Mouse (Mus musculus) lung, postnatal 4 days (tissue): ENCODE results near the gene Begain.
A peak's percentile ranks its signal among the peaks of the same experiment; 100 is the strongest.

Source experiments
- DNase-seq, 2 experiments: peaks; one replicate each; pipeline ENCODE4 v3.0.0; 2021

The Begain gene

GRCm38 (mm10) chr12:109049949-109050348 lies 18.1 kb downstream of the Begain start:
- DNase-seq: no peak

GRCm38 (mm10) chr12:109045581-109045980 lies 22.4 kb downstream of the Begain start:
- no peak for DNase-seq

- DNase-seq: no peak
Measured at GRCm38 (mm10) chr12:109044497-109044896, 23.5 kb downstream of the Begain start.

GRCm38 (mm10) chr12:109039311-109039710 lies 28.7 kb downstream of the Begain start:
- no peak for DNase-seq

- DNase-seq: no peak
Measured at GRCm38 (mm10) chr12:109038179-109038819, 29.7 kb downstream of the Begain start.

GRCm38 (mm10) chr12:109037026-109037425 lies 31.0 kb downstream of the Begain start:
- no peak for DNase-seq

- no peak for DNase-seq
Measured at GRCm38 (mm10) chr12:109023780-109024179, 44.2 kb downstream of the Begain start.

GRCm38 (mm10) chr12:109022966-109023365 lies 45.1 kb downstream of the Begain start:
- no peak for DNase-seq

GRCm38 (mm10) chr12:109022181-109022691 lies 45.8 kb downstream of the Begain start:
- DNase-seq: no peak

- no peak for DNase-seq
Measured at GRCm38 (mm10) chr12:109010070-109010649, 57.9 kb downstream of the Begain start.

GRCm38 (mm10) chr12:109002978-109003377 lies 65.0 kb downstream of the Begain start:
- DNase-seq: no peak

- no peak for DNase-seq
Measured at GRCm38 (mm10) chr12:108997249-108997648, 70.8 kb downstream of the Begain start.

GRCm38 (mm10) chr12:108995976-108996636 lies 71.9 kb downstream of the Begain start:
- no peak for DNase-seq

GRCm38 (mm10) chr12:108994436-108995031 lies 73.5 kb downstream of the Begain start:
- DNase-seq: peak; percentile 82 to 85

GRCm38 (mm10) chr12:108993046-108993445 lies 75.0 kb downstream of the Begain start:
- no peak for DNase-seq

GRCm38 (mm10) chr12:108990425-108990824 lies 77.6 kb downstream of the Begain start:
- DNase-seq: peak; percentile 42 to 55

GRCm38 (mm10) chr12:108987448-108987847 lies 80.6 kb downstream of the Begain start:
- no peak for DNase-seq

- no peak for DNase-seq
Measured at GRCm38 (mm10) chr12:108985025-108985424, 83.0 kb downstream of the Begain start.

GRCm38 (mm10) chr12:108984471-108984870 lies 83.5 kb downstream of the Begain start:
- no peak for DNase-seq

GRCm38 (mm10) chr12:108983496-108983895 lies 84.5 kb downstream of the Begain start:
- no peak for DNase-seq

GRCm38 (mm10) chr12:108982684-108982960 lies 85.4 kb downstream of the Begain start:
- DNase-seq: no peak
